Mouse (Mus musculus) intestine, embryonic 16.5 days (tissue): Measurements from ENCODE around the gene Olfr1335. TPM values are rescaled to one million over a fixed set of nuclear protein-coding genes. Genes with fewer than 3 reads are reported as not detected.
"Not testable (repeated sequence)": the region's sequence is repeated elsewhere in the genome, so short reads cannot be mapped to it uniquely, and the experiment has no call there.

Experiments used
- ATAC-seq: fragments of 200-750 bp; cut with Nextera tagmentation; 2 replicates; pipeline ENCODE4 v1.8.0; 2017; ENCODE audit warnings: moderate TSS enrichment, moderate library complexity
- H3K27ac ChIP-seq: fragments of 300-500 bp; sonication (generic); 2 replicates; pipeline ENCODE4 v1.5.1; 2014; ENCODE audit warnings: mild to moderate bottlenecking, low read length
- H3K27me3 ChIP-seq: fragments of 300-500 bp; sonication (generic); replicated peaks from 2 replicates; pipeline ENCODE4 v1.6.1; 2014; ENCODE audit warnings: low read length, control low read depth, mixed read lengths; ENCODE audit not compliant: control insufficient read depth, insufficient read depth
- H3K36me3 ChIP-seq: fragments of 300-500 bp; sonication (generic); 2 replicates; pipeline ENCODE4 v1.6.1; 2014; ENCODE audit warnings: low read length, control low read depth; ENCODE audit not compliant: control insufficient read depth, insufficient read depth
- H3K4me1 ChIP-seq: fragments of 300-500 bp; sonication (generic); 2 replicates; pipeline ENCODE4 v1.6.1; 2014; ENCODE audit warnings: low read length, control low read depth, mixed read lengths; ENCODE audit not compliant: control insufficient read depth, insufficient read depth
- H3K4me2 ChIP-seq: fragments of 300-500 bp; sonication (generic); 2 replicates; pipeline ENCODE4 v1.6.1; 2014; ENCODE audit warnings: low read depth, low read length, control low read depth
- H3K4me3 ChIP-seq: fragments of 300-500 bp; sonication (generic); 2 replicates; pipeline ENCODE4 v1.5.1; 2014; ENCODE audit warnings: mild to moderate bottlenecking, low read length
- H3K9ac ChIP-seq: fragments of 300-500 bp; sonication (generic); 2 replicates; pipeline ENCODE4 v1.6.1; 2014; ENCODE audit warnings: low read depth, low read length
- H3K9me3 ChIP-seq: fragments of 300-500 bp; sonication (generic); 2 replicates; pipeline ENCODE4 v1.6.1; 2016; ENCODE audit warnings: low read length, control low read depth; ENCODE audit not compliant: control insufficient read depth
- WGBS: fragments of 180-500 bp; shearing (Covaris S2); extraction: QIAGEN DNeasy Blood & Tissue Kit; methylation state at CpG from one replicate; pipeline ENCODE4 v1.1.7; 2014; 5-methylcytosine and 5-hydroxymethylcytosine counted together
- polyA plus RNA-seq: library from polyadenylated mRNA; unstranded; fragments of >200 nt; fragmentation: Nextera tagmentation; extraction: Ambion mirVana; gene quantifications from 2 replicates; pipeline ENCODE4 v1.2.1, GENCODE M21; 2015

Olfr1335 gene
- polyA plus RNA-seq, result not detected in 2 replicates

- Histone ChIP-seq H3K9me3 (no peaks in the 10 kb centered on the region), H3K4me2 (no peak within 1 kb of the TSS), H3K36me3 (no peaks in the 10 kb centered on the region), H3K27ac (no peak within 1 kb of the TSS), H3K4me3 (no peak within 1 kb of the TSS), H3K9ac (no peak within 1 kb of the TSS), H3K4me1 (no peaks in the 10 kb centered on the region), H3K27me3 (no peaks in the 10 kb centered on the region)
- 89% methylated on average over 4 of the region's 4 CpGs for WGBS
- no peak for ATAC-seq
Measured at GRCm38 (mm10) chr4:118809844-118810243, at the start of gene Olfr1335. Gene Olfr1335, minus strand, starts transcription at chr4:118809944.

GRCm38 (mm10) chr4:118836179-118836578, 26.4 kb upstream of the Olfr1335 start, which contains the start of gene Olfr1333:
Gene Olfr1333, minus strand, starts transcription at chr4:118836279.
- H3K4me3 ChIP-seq, result no peak within 1 kb of the TSS
- no peak within 1 kb of the TSS for H3K9ac ChIP-seq
- no peak for ATAC-seq
- no peaks in the 10 kb centered on the region for H3K36me3 ChIP-seq
- no peak within 1 kb of the TSS for H3K4me2 ChIP-seq
- 97% methylated on average over 1 of the region's 1 CpGs for WGBS
- no peak within 1 kb of the TSS for H3K27ac ChIP-seq
- H3K27me3 ChIP-seq, result no peaks in the 10 kb centered on the region
- H3K9me3 ChIP-seq, result no peaks in the 10 kb centered on the region
- no peaks in the 10 kb centered on the region for H3K4me1 ChIP-seq

- no peak for ATAC-seq
- WGBS, result 85% methylated on average over 1 of the region's 1 CpGs
- Histone ChIP-seq H3K4me1 (no peaks in the 10 kb centered on the region), H3K36me3 (no peaks in the 10 kb centered on the region), H3K27ac (no peak overlapping the region), H3K9me3 (no peaks in the 10 kb centered on the region), H3K9ac (no peak overlapping the region), H3K27me3 (no peaks in the 10 kb centered on the region), H3K4me3 (no peak overlapping the region), H3K4me2 (no peak overlapping the region)
Measured at GRCm38 (mm10) chr4:118818921-118819320, 9.2 kb upstream of the Olfr1335 start.

GRCm38 (mm10) chr4:118792796-118793195, 16.9 kb downstream of the Olfr1335 start:
- not testable (repeated sequence) for H3K27ac ChIP-seq, H3K4me2 ChIP-seq, H3K4me3 ChIP-seq, H3K36me3 ChIP-seq, H3K9me3 ChIP-seq, H3K4me1 ChIP-seq, ATAC-seq, H3K9ac ChIP-seq, H3K27me3 ChIP-seq

GRCm38 (mm10) chr4:118782486-118782885, 27.3 kb downstream of the Olfr1335 start, which contains the start of gene Olfr1337:
Gene Olfr1337, minus strand, starts transcription at chr4:118782586.
- no peaks in the 10 kb centered on the region for H3K4me1 ChIP-seq

More at GRCm38 (mm10) chr4:118782486-118782885, 27.3 kb downstream of the Olfr1335 start, which contains the start of gene Olfr1337:
- H3K36me3 ChIP-seq, result no peaks in the 10 kb centered on the region
- no peaks in the 10 kb centered on the region for H3K27me3 ChIP-seq
- H3K9ac ChIP-seq, result no peak within 1 kb of the TSS
- H3K4me2 ChIP-seq, result no peak within 1 kb of the TSS
- no peak within 1 kb of the TSS for H3K27ac ChIP-seq
- no peaks in the 10 kb centered on the region for H3K9me3 ChIP-seq
- ATAC-seq, result no peak
- WGBS, result 78% methylated on average over 2 of the region's 2 CpGs
- no peak within 1 kb of the TSS for H3K4me3 ChIP-seq

Other genes starting within 250 kb of the Olfr1335 start
- gene Cfap57, start 189.2 kb downstream of the Olfr1335 start, polyA plus RNA-seq, result 0.97 and 1.0 TPM in 2 replicates
- gene Ebna1bp2, start 189.1 kb downstream of the Olfr1335 start, polyA plus RNA-seq, result 105 and 118 TPM in 2 replicates
- not detected in 2 replicates for gene Olfr62, start 151.0 kb downstream of the Olfr1335 start, polyA plus RNA-seq
- gene Olfr1342, start 117.2 kb downstream of the Olfr1335 start, polyA plus RNA-seq, result not detected in 2 replicates
- gene Olfr1341, start 106.4 kb downstream of the Olfr1335 start, polyA plus RNA-seq, result not detected in 2 replicates
- gene Olfr1340, start 89.8 kb downstream of the Olfr1335 start, polyA plus RNA-seq, result not detected in 2 replicates
- not detected in 2 replicates for gene Olfr1339, start 77.8 kb downstream of the Olfr1335 start, polyA plus RNA-seq
- not detected in 2 replicates for gene Olfr1338, start 51.2 kb downstream of the Olfr1335 start, polyA plus RNA-seq
- gene Olfr1337, start 27.4 kb downstream of the Olfr1335 start, polyA plus RNA-seq, result not detected in 2 replicates
- gene Olfr1333, start 26.3 kb upstream of the Olfr1335 start, polyA plus RNA-seq, result not detected in 2 replicates
- not detected in 2 replicates for gene Olfr1331, start 54.7 kb upstream of the Olfr1335 start, polyA plus RNA-seq
- gene Olfr1330, start 78.7 kb upstream of the Olfr1335 start, polyA plus RNA-seq, result 0.05 TPM in 1 of 2 replicates, not detected in the other
- gene Olfr1329, start 107.5 kb upstream of the Olfr1335 start, polyA plus RNA-seq, result not detected in 2 replicates
- gene Olfr1328, start 128.7 kb upstream of the Olfr1335 start, polyA plus RNA-seq, result not detected in 2 replicates
- gene Lao1, start 151.6 kb upstream of the Olfr1335 start, polyA plus RNA-seq, result not detected in 2 replicates